Mouse (Mus musculus) gastrocnemius, adult 2 months (tissue): ENCODE measurements at regions not wholly inside any gene's neighbourhood (a gene's known extent, or its start where the extent isn't known, plus 50 kb on each side); places are given as distances from the start of the nearest gene placed in this dataset.
A peak's percentile ranks its signal among the peaks of the same experiment; 100 is the strongest.

Experiments used
- DNase-seq: peaks from one replicate; pipeline ENCODE4 v3.0.0; 2022
- H3K27ac ChIP-seq: fragments of 200-600 bp; 2 replicates; pipeline ENCODE4 v1.8.1; 2022; ENCODE audit warnings: mild to moderate bottlenecking
- H3K4me3 ChIP-seq: fragments of 200-600 bp; 2 replicates; pipeline ENCODE4 v1.8.1; 2022; ENCODE audit warnings: mild to moderate bottlenecking, moderate library complexity
- CTCF ChIP-seq: fragments of 200-600 bp; IDR thresholded peaks from 2 replicates; pipeline ENCODE4 v1.8.1; 2022; ENCODE audit warnings: antibody characterized with exemption, mild to moderate bottlenecking, moderate library complexity
- intact Hi-C: fragments of 180-260 bp; cut with DNase I; formaldehyde crosslinking; loops from one replicate; pipeline ENCODE4 v1.15.1; 2025

DNA sequence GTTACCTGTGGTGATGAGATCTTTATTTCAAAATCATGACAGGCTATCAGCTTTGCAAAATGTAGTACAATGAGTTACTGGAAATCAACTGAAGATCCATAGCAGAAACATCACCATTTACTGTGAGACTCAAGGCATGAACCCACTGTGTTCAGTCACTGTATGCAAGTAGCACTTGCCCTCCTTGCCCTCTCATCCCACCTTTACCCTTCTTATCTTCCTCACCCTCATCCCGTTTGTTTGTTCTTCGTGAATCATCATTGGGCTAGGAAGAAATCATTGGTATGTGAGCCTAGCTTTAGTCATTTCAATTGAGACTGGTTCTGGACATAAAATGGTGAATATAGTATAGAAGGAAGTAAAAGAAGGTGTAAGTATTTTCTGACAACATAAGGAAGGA is 223.6 kb downstream of the Gm5447 start:
- TF ChIP-seq CTCF: no peak
- Histone ChIP-seq H3K27ac (no peak overlapping the region), H3K4me3 (no peak overlapping the region)
- intact Hi-C loops: loop anchor here (10.0 kb wide), 1 partner anchor 293 kb away; no protein-coding TSS in a partner anchor
- DNase-seq: no peak

- no peak for TF ChIP-seq CTCF
- Histone ChIP-seq H3K4me3 (no peak overlapping the region), H3K27ac (no peak overlapping the region)
- DNase-seq: no peak
- intact Hi-C loops: loop anchor here (10.0 kb wide), 1 partner anchor 295 kb away; no protein-coding TSS in a partner anchor
These were observed 225.4 kb downstream of the Gm5447 start for GRCm38 (mm10) chr13:31199384-31199783.

- H3K27ac ChIP-seq: no peak overlapping the region
- no peak for TF ChIP-seq CTCF
- intact Hi-C loops: loop anchor here (10.0 kb wide), 1 partner anchor 411 kb away; no protein-coding TSS in a partner anchor
- no peak overlapping the region for H3K4me3 ChIP-seq
- peak; percentile 26 for DNase-seq
These were observed 230.1 kb downstream of the Gm5447 start for GRCm38 (mm10) chr13:31204068-31204467.

GRCm38 (mm10) chr13:31206381-31206780 is 232.4 kb downstream of the Gm5447 start:
- no peak for DNase-seq
- intact Hi-C loops: loop anchor here (10.0 kb wide), 1 partner anchor 408 kb away; no protein-coding TSS in a partner anchor
- Histone ChIP-seq H3K4me3 (no peak overlapping the region), H3K27ac (no peak overlapping the region)
- TF ChIP-seq CTCF: no peak

GRCm38 (mm10) chr13:31207709-31208108 is 233.7 kb downstream of the Gm5447 start:
- Histone ChIP-seq H3K27ac (no peak overlapping the region), H3K4me3 (no peak overlapping the region)
- TF ChIP-seq CTCF: peak; percentile 64
- peak; percentile 73 for DNase-seq
- intact Hi-C loops: loop anchor here (10.0 kb wide), 1 partner anchor 407 kb away; no protein-coding TSS in a partner anchor

- TF ChIP-seq CTCF: no peak
- no peak overlapping the region for H3K4me3 ChIP-seq
- intact Hi-C loops: no loop called here
- no peak for DNase-seq
- no peak overlapping the region for H3K27ac ChIP-seq
These were observed 249.0 kb downstream of the Gm5447 start for GRCm38 (mm10) chr13:31223016-31223415.

- no peak overlapping the region for H3K4me3 ChIP-seq
- no peak for TF ChIP-seq CTCF
- H3K27ac ChIP-seq: no peak overlapping the region
- intact Hi-C loops: no loop called here
- no peak for DNase-seq
These were observed 266.5 kb downstream of the Gm5447 start for GRCm38 (mm10) chr13:31240546-31240945.

DNA sequence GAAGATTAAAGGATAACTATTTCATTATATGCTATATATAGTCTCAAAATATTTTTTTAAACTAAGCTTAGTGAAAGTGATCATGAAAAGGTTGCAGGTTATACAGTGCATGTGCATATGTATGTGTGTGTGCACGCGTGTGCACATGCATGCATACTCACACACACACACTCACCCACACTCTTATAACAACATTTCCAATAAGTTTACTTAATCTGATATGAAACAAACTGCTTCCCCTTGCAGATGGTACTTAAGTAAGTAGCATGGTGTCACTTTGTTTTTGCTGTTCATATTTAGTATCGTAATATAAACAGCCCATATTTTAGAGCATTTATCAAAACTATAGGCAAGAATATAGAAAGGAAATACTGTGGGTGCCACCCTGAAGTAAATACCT is 275.0 kb downstream of the Gm5447 start:
- Histone ChIP-seq H3K27ac (no peak overlapping the region), H3K4me3 (no peak overlapping the region)
- intact Hi-C loops: no loop called here
- no peak for DNase-seq
- TF ChIP-seq CTCF: no peak

GRCm38 (mm10) chr13:31249525-31249924 is 275.5 kb downstream of the Gm5447 start:
- DNase-seq: no peak
- intact Hi-C loops: no loop called here
- Histone ChIP-seq H3K27ac (no peak overlapping the region), H3K4me3 (no peak overlapping the region)
- TF ChIP-seq CTCF: no peak

- TF ChIP-seq CTCF: no peak
- no peak for DNase-seq
- H3K27ac ChIP-seq: no peak overlapping the region
- H3K4me3 ChIP-seq: no peak overlapping the region
- intact Hi-C loops: no loop called here
These were observed 280.0 kb downstream of the Gm5447 start for GRCm38 (mm10) chr13:31254016-31254415.

GRCm38 (mm10) chr13:31254744-31255143 is 280.7 kb downstream of the Gm5447 start:
- intact Hi-C loops: no loop called here
- Histone ChIP-seq H3K4me3 (no peak overlapping the region), H3K27ac (no peak overlapping the region)
- no peak for DNase-seq
- TF ChIP-seq CTCF: no peak

- no peak for DNase-seq
- H3K27ac ChIP-seq: no peak overlapping the region
- intact Hi-C loops: no loop called here
- no peak overlapping the region for H3K4me3 ChIP-seq
- no peak for TF ChIP-seq CTCF
These were observed 281.5 kb downstream of the Gm5447 start for GRCm38 (mm10) chr13:31255506-31255905.

DNA sequence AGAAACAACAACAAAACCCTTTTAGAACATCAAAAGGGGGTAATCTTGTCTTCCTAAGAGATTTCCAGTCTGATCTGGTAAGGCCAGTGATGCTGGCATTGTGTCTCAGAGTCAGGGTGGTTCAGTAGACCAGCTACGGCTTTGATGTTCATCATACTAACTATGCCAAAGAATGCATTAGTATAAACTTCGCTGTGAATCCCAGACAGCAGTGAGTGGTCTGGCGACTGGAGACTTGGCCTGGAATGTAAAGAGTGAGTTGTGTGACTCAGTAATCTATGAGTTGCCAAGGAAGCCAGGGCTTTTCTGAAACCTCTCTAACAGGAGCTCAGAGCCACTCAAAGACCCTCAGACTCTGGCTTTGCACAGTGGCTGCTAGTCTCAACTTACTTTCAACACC is 288.1 kb upstream of the Foxq1 start:
- intact Hi-C loops: no loop called here
- no peak for TF ChIP-seq CTCF

DNA sequence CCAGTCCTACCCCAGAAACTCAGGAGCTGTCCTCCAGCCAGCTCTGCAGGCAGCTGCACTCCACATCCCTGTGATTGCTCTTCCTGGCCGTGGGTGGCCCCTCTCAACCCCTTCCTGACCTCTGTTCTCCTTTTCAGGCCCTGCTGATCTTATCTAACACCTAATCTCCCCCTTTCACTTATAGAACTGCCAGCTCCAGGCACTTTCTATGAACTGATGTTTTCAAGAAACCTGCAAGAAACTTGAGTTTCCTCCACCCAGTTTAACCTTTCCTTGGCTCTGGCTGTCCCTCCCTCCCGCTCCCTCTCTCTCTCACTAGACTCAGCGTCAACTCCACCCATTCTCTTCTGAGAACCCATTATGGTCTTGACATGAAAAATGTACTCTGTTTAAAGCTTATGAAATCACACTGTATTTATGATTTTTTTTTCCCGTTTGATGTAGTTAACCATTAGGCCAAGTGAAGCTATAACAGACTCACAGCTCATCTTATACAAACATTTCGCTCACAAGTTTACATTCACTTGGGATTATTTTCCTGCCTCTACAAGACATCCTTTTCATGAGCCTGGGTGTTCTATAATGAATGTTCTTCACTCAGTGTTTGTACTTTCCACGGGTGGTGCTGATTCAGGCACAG is 279.8 kb upstream of the Foxq1 start:
- TF ChIP-seq CTCF: no peak
- intact Hi-C loops: no loop called here
- Histone ChIP-seq H3K27ac (no peak overlapping the region), H3K4me3 (no peak overlapping the region)
- no peak for DNase-seq

More for the DNA sequence above, 288.1 kb upstream of the Foxq1 start:
- Histone ChIP-seq H3K4me3 (no peak overlapping the region), H3K27ac (no peak overlapping the region)
- no peak for DNase-seq
